Mouse (Mus musculus) small intestine, adult 2 months (tissue): ENCODE measurements around the gene Dnajc13.

Source experiments
- CTCF ChIP-seq: fragments of 200-500 bp; IDR thresholded peaks from 2 replicates; pipeline ENCODE4 v1.5.1; 2012; ENCODE audit warnings: low read depth, mild to moderate bottlenecking, control low read depth, inconsistent platforms, low read length, moderate library complexity, mixed read lengths; ENCODE audit not compliant: insufficient replicate concordance, insufficient read length; ENCODE audit errors: extremely low read depth
- POLR2A ChIP-seq: fragments of 200-500 bp; IDR thresholded peaks from 2 replicates; pipeline ENCODE4 v1.6.1; 2012; ENCODE audit warnings: low read depth, mild to moderate bottlenecking, control low read depth, inconsistent platforms, low read length, moderate library complexity

- TF ChIP-seq CTCF (no peak), POLR2A (no peak)
Measured at GRCm38 (mm10) chr9:104282536-104282935, 19.8 kb upstream of the Dnajc13 start.
